Mouse (Mus musculus) kidney, postnatal 0 days (tissue): Measurements from ENCODE around the gene Vps53. TPM values are rescaled to one million over a fixed set of nuclear protein-coding genes. Genes with fewer than 3 reads are reported as not detected.
A peak's percentile ranks its signal among the peaks of the same experiment; 100 is the strongest.

Experiments used
- ATAC-seq: fragments of 200-750 bp; cut with Nextera tagmentation; replicated peaks from 2 replicates; pipeline ENCODE4 v1.8.0; 2017; ENCODE audit warnings: low read depth, moderate number of reproducible peaks, moderate TSS enrichment, moderate library complexity; ENCODE audit not compliant: low FRiP score
- DNase-seq: peaks from one replicate; pipeline ENCODE4 v3.0.0-alpha.2; 2016; ENCODE audit warnings: low spot score
- H3K27ac ChIP-seq: fragments of 300-500 bp; sonication (generic); 2 replicates; pipeline ENCODE4 v1.5.1; 2014; ENCODE audit warnings: mild to moderate bottlenecking
- H3K27me3 ChIP-seq: fragments of 300-500 bp; sonication (generic); 2 replicates; pipeline ENCODE4 v1.6.1; 2014; ENCODE audit warnings: low read length, mixed read lengths; ENCODE audit not compliant: insufficient read depth
- H3K36me3 ChIP-seq: fragments of 300-500 bp; sonication (generic); 2 replicates; pipeline ENCODE4 v1.6.1; 2014; ENCODE audit warnings: low read length, mixed read lengths; ENCODE audit not compliant: insufficient read depth
- H3K4me1 ChIP-seq: fragments of 300-500 bp; sonication (generic); replicated peaks from 2 replicates; pipeline ENCODE4 v1.6.1; 2014; ENCODE audit warnings: antibody characterized with exemption, low read length, mixed read lengths; ENCODE audit not compliant: insufficient read depth
- H3K4me2 ChIP-seq: fragments of 300-500 bp; sonication (generic); 2 replicates; pipeline ENCODE4 v1.6.1; 2014; ENCODE audit warnings: mild to moderate bottlenecking, low read length, moderate library complexity, mixed read lengths
- H3K4me3 ChIP-seq: fragments of 300-500 bp; sonication (generic); replicated peaks from 2 replicates; pipeline ENCODE4 v1.5.1; 2014; ENCODE audit warnings: low read depth, low read length
- H3K9ac ChIP-seq: fragments of 300-500 bp; sonication (generic); 2 replicates; pipeline ENCODE4 v1.6.1; 2014; ENCODE audit warnings: low read depth, low read length
- H3K9me3 ChIP-seq: fragments of 300-500 bp; sonication (generic); replicated peaks from 2 replicates; pipeline ENCODE4 v1.6.1; 2016; ENCODE audit warnings: low read length, inconsistent platforms, mixed read lengths
- CTCF ChIP-seq: IDR thresholded peaks from 2 replicates; pipeline ENCODE4 v1.5.1; 2016; ENCODE audit warnings: antibody characterized with exemption, low read depth, mild to moderate bottlenecking, moderate library complexity
- WGBS: fragments of 180-500 bp; shearing (Covaris S2); extraction: QIAGEN DNeasy Blood & Tissue Kit; methylation state at CpG from one replicate; pipeline ENCODE4 v1.1.7; 2014; 5-methylcytosine and 5-hydroxymethylcytosine counted together
- polyA plus RNA-seq: library from polyadenylated mRNA; unstranded; fragments of >200 nt; fragmentation: Nextera tagmentation; extraction: Ambion mirVana; gene quantifications from 2 replicates; pipeline ENCODE4 v1.2.1, GENCODE M21; 2015

The Vps53 gene
- polyA plus RNA-seq, 1 experiment from 2014 or later: 39.0 TPM

GRCm38 (mm10) chr11:76196977-76197469 is 17.6 kb upstream of the Vps53 start:
- ATAC-seq (no peak), DNase-seq (no peak)
- no peaks in the 10 kb centered on the region; the same call in 1 of the 2 replicates for H3K4me1 ChIP-seq
- TF ChIP-seq CTCF: no peak
- H3K4me2 ChIP-seq: no peak overlapping the region
- H3K4me3 ChIP-seq: no peak overlapping the region
- no peaks in the 10 kb centered on the region for H3K9me3 ChIP-seq
- 53% methylated on average over 8 of the region's 8 CpGs for WGBS
- no peak overlapping the region for H3K9ac ChIP-seq
- H3K36me3 ChIP-seq: no peaks in the 10 kb centered on the region
- H3K27ac ChIP-seq: no peak overlapping the region
- H3K27me3 ChIP-seq: no peaks in the 10 kb centered on the region

- no peak for TF ChIP-seq CTCF
- DNase-seq: no peak
- 49% methylated on average over 8 of the region's 8 CpGs for WGBS
- no peaks in the 10 kb centered on the region for H3K9me3 ChIP-seq
- no peak overlapping the region for H3K9ac ChIP-seq
- no peaks in the 10 kb centered on the region; the same call in 1 of the 2 replicates for H3K4me1 ChIP-seq
- no peak overlapping the region for H3K4me3 ChIP-seq
- no peak for ATAC-seq
- no peak overlapping the region for H3K4me2 ChIP-seq
- no peaks in the 10 kb centered on the region for H3K27me3 ChIP-seq
- H3K27ac ChIP-seq: no peak overlapping the region
- H3K36me3 ChIP-seq: no peaks in the 10 kb centered on the region
Measured at GRCm38 (mm10) chr11:76196275-76196976, 17.0 kb upstream of the Vps53 start.

- H3K4me3 ChIP-seq: no peak overlapping the region
- H3K9ac ChIP-seq: no peak overlapping the region
- no peaks in the 10 kb centered on the region for H3K9me3 ChIP-seq
- no peaks in the 10 kb centered on the region for H3K27me3 ChIP-seq
- H3K4me2 ChIP-seq: no peak overlapping the region
- WGBS: 86% methylated on average over 6 of the region's 6 CpGs
- TF ChIP-seq CTCF: peak; percentile 14; the same call in 1 of the 2 replicates
- no peak overlapping the region for H3K27ac ChIP-seq
- no peaks in the 10 kb centered on the region for H3K4me1 ChIP-seq
- H3K36me3 ChIP-seq: no peaks in the 10 kb centered on the region
- ATAC-seq (no peak), DNase-seq (no peak)
Measured at GRCm38 (mm10) chr11:76186908-76187307, 7.5 kb upstream of the Vps53 start.

- H3K4me3 ChIP-seq: no peak overlapping the region
- no peaks in the 10 kb centered on the region for H3K9me3 ChIP-seq
- WGBS: 78% methylated on average over 4 of the region's 4 CpGs
- no peaks in the 10 kb centered on the region for H3K27me3 ChIP-seq
- H3K36me3 ChIP-seq: no peaks in the 10 kb centered on the region
- H3K4me1 ChIP-seq: peaks cover 5% of the 10 kb centered on the region; the same call in 1 of the 2 replicates
- no peak overlapping the region for H3K27ac ChIP-seq
- H3K9ac ChIP-seq: no peak overlapping the region
- ATAC-seq: no peak
- no peak overlapping the region for H3K4me2 ChIP-seq
- DNase-seq: no peak
- no peak for TF ChIP-seq CTCF
Measured at GRCm38 (mm10) chr11:76183745-76184144, 4.3 kb upstream of the Vps53 start.

- no peak for TF ChIP-seq CTCF
- Histone ChIP-seq H3K4me3 (peak overlapping the region; percentile 92), H3K9me3 (no peaks in the 10 kb centered on the region), H3K9ac (peak overlapping the region; percentile 77), H3K27me3 (no peaks in the 10 kb centered on the region), H3K4me2 (peak overlapping the region; percentile 94), H3K4me1 (peaks cover 5% of the 10 kb centered on the region), H3K27ac (no peak overlapping the region; the same call in 1 of the 2 replicates), H3K36me3 (no peaks in the 10 kb centered on the region)
- no peak for DNase-seq
- WGBS: 17% methylated on average over 7 of the region's 7 CpGs
- ATAC-seq: no peak
Measured at GRCm38 (mm10) chr11:76180146-76180540, 696 bp upstream of the Vps53 start.

GRCm38 (mm10) chr11:76178726-76179494 is 537 bp downstream of the Vps53 start:
- Histone ChIP-seq H3K4me3 (peak overlapping the region; percentile 92), H3K4me2 (peak overlapping the region; percentile 94), H3K4me1 (peaks cover 5% of the 10 kb centered on the region), H3K9ac (peak overlapping the region; percentile 77), H3K27ac (peak overlapping the region; percentile 85), H3K36me3 (peaks cover 3% of the 10 kb centered on the region; the same call in 1 of the 2 replicates), H3K27me3 (no peaks in the 10 kb centered on the region), H3K9me3 (no peaks in the 10 kb centered on the region)
- DNase-seq (peak; percentile 50), ATAC-seq (peak; percentile 83)
- WGBS: 1% methylated on average over 28 of the region's 28 CpGs
- no peak for TF ChIP-seq CTCF
